Mouse (Mus musculus): ENCODE results near the gene Aasdhppt. TPM values are rescaled to one million over a fixed set of nuclear protein-coding genes. Genes with fewer than 3 reads are reported as not detected.

Gene Aasdhppt
- polyA plus RNA-seq, 1 experiment, result 11.6 TPM

DNA sequence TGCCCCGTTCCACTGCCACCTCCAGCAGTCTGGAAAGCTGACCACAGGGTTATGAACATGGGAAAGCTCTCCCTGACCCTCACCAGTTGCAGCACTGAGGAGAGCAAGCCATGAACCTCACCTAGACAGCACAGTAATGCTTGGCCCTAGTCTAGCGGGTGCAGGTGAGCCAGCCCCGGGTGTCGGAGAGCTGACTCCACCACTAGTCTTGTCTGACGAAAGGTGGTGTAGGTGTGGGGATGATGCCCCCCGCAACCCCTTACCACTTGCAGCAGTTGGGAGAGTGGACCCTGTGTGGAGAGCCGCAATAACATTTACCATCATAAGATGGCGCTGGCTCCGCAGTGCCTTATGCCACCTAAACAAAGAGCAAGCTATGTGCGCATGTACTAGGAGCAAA, 50.2 kb downstream of the Aasdhppt start:
- WGBS, result 91% methylated on average over 10 of the region's 10 CpGs

More for the DNA sequence above, 50.2 kb downstream of the Aasdhppt start:
- Histone ChIP-seq H3K4me1 (ENCODE audit: control insufficient read depth, insufficient read depth, low read length) (no peaks in the 10 kb centered on the region), H3K27ac (ENCODE audit: insufficient read depth, low read length) (no peak overlapping the region), H3K27me3 (ENCODE audit: control insufficient read depth, insufficient read depth, low read length) (no peaks in the 10 kb centered on the region), H3K4me3 (replicated peaks; ENCODE audit: insufficient read depth, low read depth, low read length) (no peak overlapping the region)
- no peak for TF ChIP-seq POLR2A (IDR thresholded peaks at IDR 0.05; ENCODE audit: borderline replicate concordance, insufficient read depth, low read length)
- no peak for TF ChIP-seq CTCF (IDR thresholded peaks at IDR 0.05; ENCODE audit: borderline replicate concordance, insufficient read depth, low read depth, low read length)
- DNase-seq, result no peak

Other genes with a start within 250 kb of the Aasdhppt start
- 7.0 and 7.1 TPM in 2 replicates for gene Kbtbd3, start 362 bp upstream of the Aasdhppt start, polyA plus RNA-seq (2012; rRNA removed)
- 39.6 and 43.4 TPM in 2 replicates for gene Msantd4, start 67.1 kb upstream of the Aasdhppt start, polyA plus RNA-seq (2012; rRNA removed)